Mouse (Mus musculus) kidney, postnatal 10 days (tissue): ENCODE data around the gene Mug1.
"Not testable (repeated sequence)": the region's sequence is repeated elsewhere in the genome, so short reads cannot be mapped to it uniquely, and the experiment has no call there.

Source experiments
- DNase-seq: peaks from one replicate; pipeline ENCODE4 v3.0.0; 2021; ENCODE audit warnings: mixed read lengths

Mug1 gene

DNA sequence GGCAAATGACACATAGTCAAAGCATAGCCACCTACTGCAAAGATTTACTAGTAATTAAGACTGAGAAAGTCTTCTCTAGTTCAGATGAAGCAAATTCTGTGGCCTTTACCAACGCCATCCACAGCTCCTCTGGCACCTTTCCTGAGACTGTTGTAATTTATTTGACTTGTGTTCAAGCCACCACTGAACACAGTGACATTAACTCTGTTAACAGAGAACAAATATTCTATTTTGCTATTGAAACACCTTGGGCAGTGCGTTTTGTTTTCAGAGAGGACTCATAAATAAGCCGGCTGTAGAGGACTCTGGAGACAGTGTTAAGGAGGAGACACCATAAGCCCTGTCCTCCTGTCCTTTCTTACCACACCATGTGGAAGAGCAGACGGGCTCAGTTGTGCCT, at the start of gene Mug1:
TSS of gene Mug1 (plus strand) at position 271 of the 400 bp plus-strand sequence.
- DNase-seq = not testable (repeated sequence)

DNA sequence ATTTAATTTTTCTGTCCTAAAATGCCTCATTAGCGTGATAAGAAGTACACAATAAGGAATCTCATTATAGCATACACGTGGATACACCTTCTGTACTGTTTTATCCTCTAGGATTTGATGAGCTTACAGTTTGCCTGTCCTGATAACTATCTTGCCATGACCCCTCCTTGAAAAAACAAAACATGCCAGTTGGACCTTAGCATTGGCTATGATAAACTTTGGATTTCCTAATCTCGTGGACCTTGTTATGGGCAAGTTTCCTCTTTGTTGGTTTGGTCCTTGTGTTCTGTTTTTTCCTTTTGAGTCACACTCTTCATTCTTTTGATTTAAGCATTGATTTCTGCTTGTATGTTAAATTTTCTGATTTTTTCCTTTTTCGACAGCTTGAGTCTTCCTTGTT, 10.3 kb upstream of the Mug1 start:
- DNase-seq = no peak

DNA sequence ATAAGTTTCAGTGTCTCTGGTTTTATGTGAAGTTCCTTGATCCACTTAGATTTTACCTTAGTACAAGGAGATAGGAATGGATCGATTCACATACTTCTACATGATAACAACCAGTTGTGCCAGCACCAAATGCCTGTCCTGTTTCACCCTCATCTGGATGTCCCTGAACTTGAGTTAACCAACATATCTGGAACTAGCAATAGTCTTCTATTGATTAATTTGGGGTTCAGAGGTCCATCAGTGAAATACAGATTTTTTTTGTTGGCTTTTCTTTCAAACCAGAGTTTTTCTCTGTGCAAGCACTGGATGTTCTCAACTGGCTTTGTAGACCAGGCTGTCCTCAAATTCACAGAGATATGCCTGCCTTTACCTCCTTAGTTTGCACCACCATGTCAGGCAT, 2.0 kb upstream of the Mug1 start:
- DNase-seq = no peak

- DNase-seq = no peak
These were observed 10.0 kb downstream of the Mug1 start for GRCm38 (mm10) chr6:121848378-121848777.
